Mouse (Mus musculus): ENCODE measurements around the gene Dclk2.

- TF ChIP-seq CTCF (IDR thresholded peaks at IDR 0.05; ENCODE audit: low read depth) (no peak), EP300 (IDR thresholded peaks at IDR 0.05; ENCODE audit: low read depth) (no peak)
These were observed 6.3 kb downstream of the Dclk2 start for GRCm38 (mm10) chr3:86914316-86914715.
